Mouse (Mus musculus): ENCODE measurements around the gene Nr4a3.

- TF ChIP-seq CTCF (IDR thresholded peaks at IDR 0.05; ENCODE audit: borderline replicate concordance, insufficient read depth, low read length) (no peak), POLR2A (IDR thresholded peaks at IDR 0.05; ENCODE audit: low read depth, low read length) (no peak)
Observed at GRCm38 (mm10) chr4:48045281-48045720, 348 bp downstream of the Nr4a3 start.
